Mouse (Mus musculus) 3T3-L1 (cell line): ENCODE data around the gene Plxna4.

Source experiments
- DNase-seq: peaks from one replicate; pipeline ENCODE4 v3.0.0-alpha.2; 2015; ENCODE audit warnings: low read depth, low spot score

Plxna4 gene

GRCm38 (mm10) chr6:32406316-32407095 lies 181.5 kb downstream of the Plxna4 start:
- DNase-seq = no peak

- no peak for DNase-seq
Observed at GRCm38 (mm10) chr6:32402560-32403235, 185.3 kb downstream of the Plxna4 start.

- no peak for DNase-seq
Observed at GRCm38 (mm10) chr6:32398261-32398660, 189.7 kb downstream of the Plxna4 start.

- peak; percentile 80 for DNase-seq
Observed at GRCm38 (mm10) chr6:32397133-32397730, 190.8 kb downstream of the Plxna4 start.

- DNase-seq = no peak
Observed at GRCm38 (mm10) chr6:32395415-32395814, 192.6 kb downstream of the Plxna4 start.

- DNase-seq = no peak
Observed at GRCm38 (mm10) chr6:32392262-32392661, 195.7 kb downstream of the Plxna4 start.

- peak; percentile 32 for DNase-seq
Observed at GRCm38 (mm10) chr6:32388276-32388675, 199.7 kb downstream of the Plxna4 start.

GRCm38 (mm10) chr6:32386915-32387314 lies 201.1 kb downstream of the Plxna4 start:
- DNase-seq = no peak

GRCm38 (mm10) chr6:32384937-32385336 lies 203.1 kb downstream of the Plxna4 start:
- no peak for DNase-seq

GRCm38 (mm10) chr6:32384423-32384822 lies 203.6 kb downstream of the Plxna4 start:
- no peak for DNase-seq

- no peak for DNase-seq
Observed at GRCm38 (mm10) chr6:32381516-32381915, 206.5 kb downstream of the Plxna4 start.

- no peak for DNase-seq
Observed at GRCm38 (mm10) chr6:32377181-32377580, 210.8 kb downstream of the Plxna4 start.

GRCm38 (mm10) chr6:32373931-32374361 lies 214.0 kb downstream of the Plxna4 start:
- no peak for DNase-seq

GRCm38 (mm10) chr6:32369092-32369491 lies 218.9 kb downstream of the Plxna4 start:
- DNase-seq = no peak

- no peak for DNase-seq
Observed at GRCm38 (mm10) chr6:32368408-32368807, 219.6 kb downstream of the Plxna4 start.

- DNase-seq = no peak
Observed at GRCm38 (mm10) chr6:32364933-32365332, 223.1 kb downstream of the Plxna4 start.

- DNase-seq = no peak
Observed at GRCm38 (mm10) chr6:32363489-32364068, 224.4 kb downstream of the Plxna4 start.

GRCm38 (mm10) chr6:32362421-32362820 lies 225.6 kb downstream of the Plxna4 start:
- no peak for DNase-seq

- DNase-seq = no peak
Observed at GRCm38 (mm10) chr6:32359675-32360074, 228.3 kb downstream of the Plxna4 start.

GRCm38 (mm10) chr6:32357497-32357896 lies 230.5 kb downstream of the Plxna4 start:
- no peak for DNase-seq

GRCm38 (mm10) chr6:32355559-32355958 lies 232.4 kb downstream of the Plxna4 start:
- no peak for DNase-seq

GRCm38 (mm10) chr6:32348996-32349395 lies 239.0 kb downstream of the Plxna4 start:
- no peak for DNase-seq
